Mouse (Mus musculus) c-Kit-positive CD71-negative TER-119-negative erythroid progenitor cells, embryonic 14.5 days (primary cell): ENCODE measurements at regions not wholly inside any gene's neighbourhood (a gene's known extent, or its start where the extent isn't known, plus 50 kb on each side); places are given as distances from the start of the nearest gene placed in this dataset.

Experiments used
- DNase-seq: peaks from one replicate; pipeline ENCODE4 v3.0.0-alpha.2; 2013; ENCODE audit warnings: low read depth

- DNase-seq: no peak
These were observed 80.2 kb upstream of the Cxcr4 start for GRCm38 (mm10) chr1:128672306-128672705.

- no peak for DNase-seq
These were observed 79.4 kb upstream of the Cxcr4 start for GRCm38 (mm10) chr1:128671495-128671894.

- DNase-seq: no peak
These were observed 78.9 kb upstream of the Cxcr4 start for GRCm38 (mm10) chr1:128671016-128671415.

- no peak for DNase-seq
These were observed 77.2 kb upstream of the Cxcr4 start for GRCm38 (mm10) chr1:128669241-128669666.

- no peak for DNase-seq
These were observed 76.6 kb upstream of the Cxcr4 start for GRCm38 (mm10) chr1:128668718-128669117.

GRCm38 (mm10) chr1:128667121-128667762 is 75.1 kb upstream of the Cxcr4 start:
- DNase-seq: no peak

- no peak for DNase-seq
These were observed 71.1 kb upstream of the Cxcr4 start for GRCm38 (mm10) chr1:128663207-128663606.

- no peak for DNase-seq
These were observed 67.8 kb upstream of the Cxcr4 start for GRCm38 (mm10) chr1:128659857-128660256.

- DNase-seq: no peak
These were observed 66.7 kb upstream of the Cxcr4 start for GRCm38 (mm10) chr1:128658802-128659201.

- DNase-seq: no peak
These were observed 62.2 kb upstream of the Cxcr4 start for GRCm38 (mm10) chr1:128654099-128654862.

- DNase-seq: no peak
These were observed 58.5 kb upstream of the Cxcr4 start for GRCm38 (mm10) chr1:128650596-128650995.

- DNase-seq: no peak
These were observed 57.5 kb upstream of the Cxcr4 start for GRCm38 (mm10) chr1:128649490-128650178.

- no peak for DNase-seq
These were observed 51.3 kb upstream of the Cxcr4 start for GRCm38 (mm10) chr1:128643316-128643776.

- no peak for DNase-seq
These were observed 50.1 kb upstream of the Cxcr4 start for GRCm38 (mm10) chr1:128642212-128642611.
